Mouse (Mus musculus) forebrain, embryonic 16.5 days (tissue): ENCODE data around the gene Gnl1. TPM values are rescaled to one million over a fixed set of nuclear protein-coding genes. Genes with fewer than 3 reads are reported as not detected.
"Not testable (repeated sequence)": the region's sequence is repeated elsewhere in the genome, so short reads cannot be mapped to it uniquely, and the experiment has no call there.

ENCODE experiments used
- ATAC-seq: fragments of 200-750 bp; cut with Nextera tagmentation; 2 replicates; pipeline ENCODE4 v1.8.0; 2017; ENCODE audit warnings: mild to moderate bottlenecking, moderate library complexity
- H3K27ac ChIP-seq: fragments of 300-500 bp; sonication (generic); 2 replicates; pipeline ENCODE4 v1.5.1; 2014; ENCODE audit warnings: low read length, control low read depth
- H3K27me3 ChIP-seq: fragments of 300-500 bp; sonication (generic); replicated peaks from 2 replicates; pipeline ENCODE4 v1.6.1; 2014; ENCODE audit warnings: low read length; ENCODE audit not compliant: control insufficient read depth, insufficient read depth
- H3K36me3 ChIP-seq: fragments of 300-500 bp; sonication (generic); 2 replicates; pipeline ENCODE4 v1.6.1; 2014; ENCODE audit not compliant: control insufficient read depth, insufficient read depth
- H3K4me1 ChIP-seq: fragments of 300-500 bp; sonication (generic); replicated peaks from 2 replicates; pipeline ENCODE4 v1.6.1; 2014; ENCODE audit warnings: low read length; ENCODE audit not compliant: control insufficient read depth, insufficient read depth
- H3K4me2 ChIP-seq: fragments of 300-500 bp; sonication (generic); 2 replicates; pipeline ENCODE4 v1.6.1; 2014; ENCODE audit warnings: mild to moderate bottlenecking, low read length, control low read depth
- H3K4me3 ChIP-seq: fragments of 300-500 bp; sonication (generic); replicated peaks from 2 replicates; pipeline ENCODE4 v1.5.1; 2014; ENCODE audit warnings: mild to moderate bottlenecking, low read length, control low read depth
- H3K9ac ChIP-seq: fragments of 300-500 bp; sonication (generic); replicated peaks from 2 replicates; pipeline ENCODE4 v1.6.1; 2014; ENCODE audit warnings: low read depth, low read length, control low read depth
- H3K9me3 ChIP-seq: fragments of 300-500 bp; sonication (generic); 2 replicates; pipeline ENCODE4 v1.6.1; 2016; ENCODE audit warnings: low read length; ENCODE audit not compliant: control insufficient read depth
- WGBS: fragments of 180-500 bp; shearing (Covaris S2); extraction: QIAGEN DNeasy Blood & Tissue Kit; methylation state at CpG from one replicate; pipeline ENCODE4 v1.1.7; 2014; 5-methylcytosine and 5-hydroxymethylcytosine counted together
- microRNA counts: library from miRNA; unstranded; fragments of <30 nt; microRNA quantifications from one replicate; lab custom pipeline; 2016
- microRNA-seq: library from miRNA; unstranded; fragments of <30 nt; microRNA quantifications from one replicate; pipeline ENCODE4, GENCODE M21; 2017
- polyA plus RNA-seq: library from polyadenylated mRNA; unstranded; fragments of >200 nt; fragmentation: Nextera tagmentation; extraction: Ambion mirVana; gene quantifications from 2 replicates; pipeline ENCODE4 v1.2.1, GENCODE M21; 2015

Gnl1 gene
- polyA plus RNA-seq, 1 experiment from 2014 or later: 65.6 TPM

DNA sequence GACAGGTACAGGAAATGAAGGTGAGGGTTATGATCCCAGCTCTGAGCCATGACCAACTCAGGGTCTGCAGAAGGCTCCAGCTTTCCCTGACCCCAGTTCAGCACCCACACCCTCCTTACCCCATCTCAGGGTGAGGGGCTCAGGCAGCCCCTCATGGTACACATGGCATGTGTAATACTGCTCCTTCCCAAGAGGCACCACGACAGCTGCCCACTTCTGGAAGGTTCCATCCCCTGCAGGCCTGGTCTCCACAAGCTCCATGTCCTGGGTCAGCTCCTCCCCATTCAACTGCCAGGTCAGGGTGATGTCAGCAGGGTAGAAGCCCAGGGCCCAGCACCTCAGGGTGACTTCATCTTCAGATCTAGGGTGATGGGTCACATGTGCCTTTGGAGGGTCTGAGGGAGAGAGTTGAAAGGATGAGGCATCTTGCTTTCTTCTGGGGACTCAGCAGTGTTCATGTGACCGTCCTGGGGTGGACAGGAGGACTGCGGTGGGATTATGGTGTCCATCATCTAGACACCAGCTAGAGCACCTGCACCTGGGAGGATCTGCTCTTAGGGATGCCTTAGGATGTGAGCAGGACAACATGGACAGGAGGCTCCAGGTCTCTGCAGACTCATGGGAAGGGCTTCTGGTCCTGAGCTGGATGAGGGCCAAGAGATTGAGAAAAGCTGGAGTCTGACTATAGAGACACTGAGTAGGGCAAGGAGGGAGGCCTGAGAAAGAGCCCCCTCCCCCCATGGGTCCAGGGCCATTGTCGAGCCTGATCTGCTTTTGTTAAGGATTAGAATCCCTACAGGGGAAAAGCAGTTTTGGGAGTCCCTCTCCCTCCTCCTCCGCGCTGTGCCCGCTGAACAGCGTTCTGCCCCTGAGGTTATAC is 51.3 kb downstream of the Gnl1 start:
- H3K9ac ChIP-seq: not testable (repeated sequence)

DNA sequence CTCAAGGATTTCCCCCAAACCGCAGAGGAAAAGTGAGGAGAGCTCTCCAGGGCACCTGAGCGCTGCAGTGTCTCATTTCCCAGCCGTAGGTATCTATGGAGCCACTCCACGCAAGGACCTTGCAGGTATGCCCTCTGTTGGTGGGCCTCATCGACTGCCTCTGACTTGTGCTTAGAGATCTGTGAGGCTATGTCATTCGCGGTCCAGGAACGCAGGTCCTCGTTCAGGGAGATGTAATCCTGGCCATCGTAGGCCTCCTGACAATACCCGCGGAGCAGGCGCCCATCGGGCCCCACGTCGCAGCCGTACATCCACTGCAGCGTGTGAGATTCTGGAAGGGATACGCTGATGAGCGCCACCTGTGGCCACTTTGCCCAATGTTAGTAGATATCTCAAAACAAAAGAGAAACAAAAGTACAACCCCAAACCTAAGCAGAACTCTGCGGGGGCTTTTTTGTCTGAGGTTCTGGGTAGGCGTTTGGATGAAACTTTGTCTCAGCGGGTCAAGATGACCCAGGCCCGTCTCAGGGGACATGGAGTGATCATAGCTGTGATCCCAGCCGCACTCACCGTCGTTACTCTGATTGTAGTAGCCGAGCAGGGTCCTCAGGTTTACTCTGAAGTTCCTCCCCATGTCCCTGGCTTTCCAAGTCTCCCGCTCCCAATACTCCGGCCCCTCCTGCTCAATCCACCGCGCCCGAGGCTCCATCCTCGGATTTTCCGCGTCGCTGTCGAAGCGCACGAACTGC is 52.1 kb downstream of the Gnl1 start:
- 1% methylated on average over 40 of the region's 40 CpGs for WGBS
- H3K9ac ChIP-seq: peak overlapping the region; percentile 62

More for the DNA sequence above, 51.3 kb downstream of the Gnl1 start:
- peak; percentile 5; the same call in 1 of the 2 replicates for ATAC-seq
- H3K27me3 ChIP-seq, H3K36me3 ChIP-seq, H3K9me3 ChIP-seq, H3K4me1 ChIP-seq, H3K27ac ChIP-seq: not testable (repeated sequence)
- peak overlapping the region; percentile 72 for H3K4me2 ChIP-seq
- H3K4me3 ChIP-seq: peak overlapping the region; percentile 46
- 39% methylated on average over 8 of the region's 8 CpGs for WGBS

GRCm38 (mm10) chr17:36032351-36032875 is 52.8 kb downstream of the Gnl1 start, which contains the start of gene H2-T23:
Gene H2-T23, minus strand, starts transcription at chr17:36032855.
- H3K4me3 ChIP-seq: peak within 1 kb of the TSS; percentile 46
- peak within 1 kb of the TSS; percentile 72 for H3K4me2 ChIP-seq
- under 1% methylated on average over 24 of the region's 25 CpGs for WGBS
- H3K27me3 ChIP-seq, H3K9me3 ChIP-seq, H3K27ac ChIP-seq, H3K36me3 ChIP-seq, H3K4me1 ChIP-seq: not testable (repeated sequence)
- peak within 1 kb of the TSS; percentile 62 for H3K9ac ChIP-seq
- peak; percentile 11; the same call in 1 of the 2 replicates for ATAC-seq

More for the DNA sequence above, 52.1 kb downstream of the Gnl1 start:
- H3K4me1 ChIP-seq, H3K36me3 ChIP-seq, H3K9me3 ChIP-seq, H3K27ac ChIP-seq, H3K27me3 ChIP-seq: not testable (repeated sequence)
- Histone ChIP-seq H3K4me3 (peak overlapping the region; percentile 46), H3K4me2 (peak overlapping the region; percentile 72)
- ATAC-seq: peak; percentile 71

GRCm38 (mm10) chr17:36034524-36034923 is 54.9 kb downstream of the Gnl1 start:
- not testable (repeated sequence) for H3K9me3 ChIP-seq, H3K4me1 ChIP-seq, ATAC-seq

DNA sequence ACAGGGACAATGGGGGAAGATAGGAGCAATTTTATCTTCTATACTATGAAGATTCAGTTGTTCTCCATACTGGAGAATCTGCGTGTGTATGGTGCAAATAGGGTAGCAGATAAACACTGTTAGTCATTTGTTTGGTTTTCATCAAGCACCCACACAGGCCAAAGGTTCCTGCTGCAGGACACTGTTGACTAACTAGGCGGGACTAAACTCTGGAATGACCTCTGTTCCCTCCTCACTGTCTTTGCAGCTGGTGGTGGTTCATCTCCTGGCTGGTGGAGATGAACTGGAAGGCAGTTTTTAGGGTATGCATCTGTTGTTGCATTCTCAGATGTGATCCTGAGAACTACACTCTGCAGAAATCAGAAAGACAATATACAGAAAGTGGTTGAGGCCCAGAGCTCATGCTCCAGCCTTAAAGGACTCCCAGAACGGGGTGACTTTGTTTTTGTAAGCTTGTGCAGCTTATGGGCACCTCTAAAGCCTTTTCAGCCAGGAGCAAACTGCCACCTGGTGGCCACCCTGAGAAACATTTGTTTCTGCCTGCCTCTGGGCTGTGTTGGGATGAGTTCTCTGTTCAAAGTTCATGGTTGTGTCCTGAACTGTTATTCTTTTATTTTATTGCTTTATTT is 55.5 kb downstream of the Gnl1 start:
- not testable (repeated sequence) for H3K27me3 ChIP-seq, H3K9ac ChIP-seq, H3K4me1 ChIP-seq, H3K4me2 ChIP-seq, H3K4me3 ChIP-seq, H3K36me3 ChIP-seq, H3K27ac ChIP-seq, H3K9me3 ChIP-seq
- 0 out of 2 replicates have a peak, but pooled peaks have one; percentile 31 for ATAC-seq
- WGBS: 40% methylated on average over 3 of the region's 3 CpGs

More at GRCm38 (mm10) chr17:36034524-36034923, 54.9 kb downstream of the Gnl1 start:
- 63% methylated on average over 3 of the region's 3 CpGs for WGBS
- H3K27me3 ChIP-seq, H3K4me3 ChIP-seq, H3K9ac ChIP-seq, H3K36me3 ChIP-seq, H3K27ac ChIP-seq, H3K4me2 ChIP-seq: not testable (repeated sequence)

- not testable (repeated sequence) for H3K36me3 ChIP-seq
Observed at GRCm38 (mm10) chr17:36036126-36036525, 56.5 kb downstream of the Gnl1 start.

More at GRCm38 (mm10) chr17:36036126-36036525, 56.5 kb downstream of the Gnl1 start:
- not testable (repeated sequence) for H3K4me1 ChIP-seq, H3K9ac ChIP-seq, H3K4me2 ChIP-seq, H3K27me3 ChIP-seq, H3K9me3 ChIP-seq, H3K4me3 ChIP-seq, H3K27ac ChIP-seq, ATAC-seq
- WGBS: 87% methylated on average over 13 of the region's 13 CpGs

MicroRNAs within 50 kb of the gene (microRNA counts, 519-probe panel; counts per million panel counts)
- 1,915 counts per million, percentile 24 among the panel's probes with 10 or more counts for microRNA mmu-miR-877 (lab: Ali Mortazavi, UCI)

Small RNAs within 50 kb of the gene (microRNA-seq; reads per million reads assigned to microRNA genes)
- gene Mir877: 83.8 reads per million, percentile 53 among the genes with 10 or more reads in this experiment

Other genes with a start within 250 kb of the Gnl1 start
- 6.4 and 9.9 TPM in 2 replicates for gene Ier3, start 158.2 kb upstream of the Gnl1 start, polyA plus RNA-seq
- gene Flot1, start 156.6 kb upstream of the Gnl1 start, polyA plus RNA-seq: 83.5 and 89.3 TPM in 2 replicates
- 1,979 and 2,045 TPM in 2 replicates for gene Tubb5, start 141.5 kb upstream of the Gnl1 start, polyA plus RNA-seq
- 10.6 and 13.2 TPM in 2 replicates for gene Mdc1, start 138.3 kb upstream of the Gnl1 start, polyA plus RNA-seq
- 23.4 and 26.1 TPM in 2 replicates for gene Nrm, start 118.5 kb upstream of the Gnl1 start, polyA plus RNA-seq
- 24.9 and 25.7 TPM in 2 replicates for gene Ppp1r18, start 114.3 kb upstream of the Gnl1 start, polyA plus RNA-seq
- 40.4 and 42.2 TPM in 2 replicates for gene Dhx16, start 100.0 kb upstream of the Gnl1 start, polyA plus RNA-seq
- 34.5 and 49.5 TPM in 2 replicates for gene 2310061I04Rik, start 82.4 kb upstream of the Gnl1 start, polyA plus RNA-seq
- 423 and 493 TPM in 2 replicates for gene Atat1, start 69.8 kb upstream of the Gnl1 start, polyA plus RNA-seq
- 50.8 and 55.6 TPM in 2 replicates for gene Mrps18b, start 63.5 kb upstream of the Gnl1 start, polyA plus RNA-seq
- 47.0 and 50.7 TPM in 2 replicates for gene Ppp1r10, start 63.4 kb upstream of the Gnl1 start, polyA plus RNA-seq
- gene Abcf1, start 10.1 kb upstream of the Gnl1 start, polyA plus RNA-seq: 88.3 and 89.6 TPM in 2 replicates
- 78.9 and 93.2 TPM in 2 replicates for gene Prr3, start 385 bp downstream of the Gnl1 start, polyA plus RNA-seq
- 4.9 and 6.4 TPM in 2 replicates for gene H2-T24, start 40.7 kb downstream of the Gnl1 start, polyA plus RNA-seq
- gene H2-T23, start 53.0 kb downstream of the Gnl1 start, polyA plus RNA-seq: 6.2 and 7.3 TPM in 2 replicates
- 4.9 and 5.3 TPM in 2 replicates for gene H2-T22, start 62.9 kb downstream of the Gnl1 start, polyA plus RNA-seq
- gene Gm6034, start 63.1 kb downstream of the Gnl1 start, polyA plus RNA-seq: not detected in 2 replicates
- gene Gm11127, start 78.5 kb downstream of the Gnl1 start, polyA plus RNA-seq: 0.16 TPM in 1 of 2 replicates, not detected in the other
- gene Gm19684, start 141.8 kb downstream of the Gnl1 start, polyA plus RNA-seq: not detected in 2 replicates
- gene Gm7030, start 149.6 kb downstream of the Gnl1 start, polyA plus RNA-seq: not detected in 2 replicates
- not detected in 2 replicates for gene Gm8909, start 188.7 kb downstream of the Gnl1 start, polyA plus RNA-seq
- not detected in 2 replicates for gene H2-T3, start 210.4 kb downstream of the Gnl1 start, polyA plus RNA-seq